ENCODE assay signal across 8 mouse cellular contexts in the genomic region with DNA sequence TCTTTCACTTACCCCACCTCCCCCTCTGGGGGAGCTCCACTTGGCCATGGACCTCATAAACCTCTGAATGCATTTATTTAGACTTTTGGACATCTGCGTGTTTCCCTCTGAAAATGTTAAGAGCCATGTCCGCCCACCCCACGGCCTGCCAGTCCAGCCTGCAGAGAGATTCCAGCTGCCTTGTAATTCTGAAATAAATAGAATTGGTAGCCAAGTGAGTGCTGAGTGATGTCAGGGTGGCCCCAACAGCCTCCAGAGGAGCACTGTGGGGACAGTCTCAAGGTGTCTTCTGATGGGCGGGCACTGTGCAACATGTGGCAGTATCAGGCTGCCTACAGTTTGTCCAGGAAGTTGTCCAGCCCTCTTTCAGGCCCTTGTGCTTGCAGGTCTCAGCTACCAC. TPM values are rescaled to one million over a fixed set of nuclear protein-coding genes. Genes with fewer than 3 reads are reported as not detected.
DNase-seq lines count a peak whose midpoint lies in the region; ATAC-seq and TF ChIP-seq lines count a peak whose summit lies in the region.
"Not testable (repeated sequence)": the region's sequence is repeated elsewhere in the genome, so short reads cannot be mapped to it uniquely, and the experiment has no call there.

No protein-coding gene starts in this region.

- H3K4me3 ChIP-seq in heart, embryonic 12.5 days; kidney, embryonic 15.5 days (replicated peaks); liver, adult 2 months (ENCODE audit: insufficient read depth, low read depth, low read length); lung, embryonic 16.5 days (ENCODE audit: low read length); stomach, postnatal 0 days (ENCODE audit: low read depth, low read length): not testable (repeated sequence)

- not testable (repeated sequence) for H3K27ac ChIP-seq in heart, embryonic 12.5 days (ENCODE audit: poor library complexity, severe bottlenecking); kidney, embryonic 15.5 days; lung, embryonic 16.5 days (ENCODE audit: low read length); stomach, postnatal 0 days (replicated peaks)
- H3K27ac ChIP-seq in liver, adult 2 months (replicated peaks; ENCODE audit: insufficient read depth, low read depth, low read length) = peak overlapping the region; percentile 63

- H3K27me3 ChIP-seq in heart, embryonic 12.5 days (replicated peaks); kidney, embryonic 15.5 days; liver, adult 2 months (ENCODE audit: control insufficient read depth, insufficient read depth, low read length); lung, embryonic 16.5 days (ENCODE audit: control insufficient read depth, insufficient read depth, low read depth, low read length); stomach, postnatal 0 days (ENCODE audit: control insufficient read depth, insufficient read depth, low read length): not testable (repeated sequence)

- peaks cover 19% of the 10 kb centered on the region for H3K9me3 ChIP-seq in heart, embryonic 12.5 days (replicated peaks)
- peaks cover 13% of the 10 kb centered on the region for H3K9me3 ChIP-seq in kidney, embryonic 15.5 days (replicated peaks)
- H3K9me3 ChIP-seq in lung, embryonic 16.5 days (ENCODE audit: control insufficient read depth, low read length); stomach, postnatal 0 days (ENCODE audit: control insufficient read depth, low read length): not testable (repeated sequence)

- TF ChIP-seq EP300 in stomach, postnatal 0 days (optimal IDR thresholded peaks at IDR 0.05) = not testable (repeated sequence)

- TF ChIP-seq POLR2A in liver, adult 2 months (IDR thresholded peaks at IDR 0.05; ENCODE audit: extremely low read depth, insufficient read depth, low read length) = not testable (repeated sequence)

- not testable (repeated sequence) for H3K79me2 ChIP-seq in liver, adult 2 months (ENCODE audit: control insufficient read depth, insufficient read depth, low read length)

- H3K4me1 ChIP-seq in heart, embryonic 12.5 days (replicated peaks); kidney, embryonic 15.5 days; lung, embryonic 16.5 days (replicated peaks; ENCODE audit: control insufficient read depth, insufficient read depth, low read length); stomach, postnatal 0 days (replicated peaks; ENCODE audit: control insufficient read depth, insufficient read depth): not testable (repeated sequence)
- H3K4me1 ChIP-seq in liver, adult 2 months (ENCODE audit: control insufficient read depth, insufficient read depth, low read length) = peaks cover 18% of the 10 kb centered on the region

- not testable (repeated sequence) for H3K4me2 ChIP-seq in heart, embryonic 12.5 days; kidney, embryonic 15.5 days; lung, embryonic 16.5 days (ENCODE audit: low read depth, low read length); stomach, postnatal 0 days (replicated peaks; ENCODE audit: low read depth)

- H3K9ac ChIP-seq in heart, embryonic 12.5 days; kidney, embryonic 15.5 days; liver, adult 2 months (ENCODE audit: low read depth, low read length); lung, embryonic 16.5 days (ENCODE audit: low read length); stomach, postnatal 0 days (ENCODE audit: low read length): not testable (repeated sequence)

- TF ChIP-seq CTCF in liver, adult 2 months (IDR thresholded peaks at IDR 0.05; ENCODE audit: low read depth, low read length); stomach, postnatal 0 days (IDR thresholded peaks at IDR 0.05; ENCODE audit: low read depth): not testable (repeated sequence)

- ATAC-seq in heart, embryonic 12.5 days (ENCODE audit: insufficient number of reproducible peaks, low FRiP score) = peak; percentile 9; the same call in 1 of the 2 replicates
- ATAC-seq in kidney, embryonic 15.5 days (replicated peaks; ENCODE audit: low FRiP score) = peak; percentile 7; the same call in 1 of the 2 replicates
- ATAC-seq in lung, embryonic 16.5 days (ENCODE audit: low read depth) = peak; percentile 10; the same call in 1 of the 2 replicates
- ATAC-seq in neutrophil, adult 5-6 weeks (ENCODE audit: extremely low read depth, insufficient number of reproducible peaks, low FRiP score, poor library complexity, severe bottlenecking) = peak; percentile 1; the same call in 1 of the 2 replicates
- ATAC-seq in stomach, postnatal 0 days (ENCODE audit: low FRiP score, low TSS enrichment) = peak; percentile 7; the same call in 1 of the 2 replicates

- WGBS in heart, embryonic 12.5 days = 90% methylated on average over 4 of the region's 4 CpGs
- WGBS in kidney, embryonic 15.5 days = 92% methylated on average over 4 of the region's 4 CpGs
- 20% methylated on average over 4 of the region's 4 CpGs for whole genome bisulfite sequencing in liver, adult 2 months
- 84% methylated on average over 4 of the region's 4 CpGs for WGBS in lung, embryonic 16.5 days
- 88% methylated on average over 4 of the region's 4 CpGs for WGBS in stomach, postnatal 0 days

- peak; percentile 91 for DNase-seq in heart, adult 11 months
- peak; percentile 75 for DNase-seq in liver, adult 2 months (ENCODE audit: extremely low read depth, low read depth, low spot score)
- peak; percentile 38 for DNase-seq in lung, postnatal 10 days
- not testable (repeated sequence) for DNase-seq in stomach, postnatal 0 days (ENCODE audit: low spot score)

- H3K36me3 ChIP-seq in heart, embryonic 12.5 days = peaks cover 13% of the 10 kb centered on the region
- H3K36me3 ChIP-seq in kidney, embryonic 15.5 days = peaks cover 15% of the 10 kb centered on the region
- not testable (repeated sequence) for H3K36me3 ChIP-seq in liver, adult 2 months (ENCODE audit: control insufficient read depth, insufficient read depth, low read length); lung, embryonic 16.5 days (ENCODE audit: control insufficient read depth, insufficient read depth, low read length); stomach, postnatal 0 days (ENCODE audit: control insufficient read depth, insufficient read depth, low read length)

RNA-seq across cellular contexts. Expression of a gene that starts 43.8 kb away (rescaled TPM):
- 12.8 and 13.8 TPM in 2 replicates for polyA plus RNA-seq in heart, embryonic 12.5 days (2016; fragmentation: Nextera tagmentation; extraction: Ambion mirVana)
- 12.9 and 15.3 TPM in 2 replicates for polyA plus RNA-seq in kidney, embryonic 15.5 days (2015; fragmentation: Nextera tagmentation; extraction: Ambion mirVana)
- 11.3 and 12.4 TPM in 2 replicates for total RNA-seq in liver, adult 2 months (2014; rRNA removed)
- polyA plus RNA-seq in liver, adult 2 months (2012; rRNA removed) = 9.9 and 12.4 TPM in 2 replicates
- polyA plus RNA-seq in lung, embryonic 16.5 days (2015; fragmentation: Nextera tagmentation; extraction: Ambion mirVana) = 13.7 and 15.8 TPM in 2 replicates
- total RNA-seq in neutrophil, adult 5-6 weeks (2017) = 60.9 and 65.4 TPM in 2 replicates
- 5.7 and 7.4 TPM in 2 replicates for polyA plus RNA-seq in stomach, postnatal 0 days (2015; fragmentation: Nextera tagmentation; extraction: Ambion mirVana)

RNA-seq across cellular contexts. Expression of a gene that starts 52.7 kb away (rescaled TPM):
- 37.4 and 39.9 TPM in 2 replicates for polyA plus RNA-seq in heart, embryonic 12.5 days (2016; fragmentation: Nextera tagmentation; extraction: Ambion mirVana)
- polyA plus RNA-seq in kidney, embryonic 15.5 days (2015; fragmentation: Nextera tagmentation; extraction: Ambion mirVana) = 51.3 and 55.3 TPM in 2 replicates
- total RNA-seq in liver, adult 2 months (2014; rRNA removed) = 14.1 and 15.2 TPM in 2 replicates
- 14.1 and 17.2 TPM in 2 replicates for polyA plus RNA-seq in liver, adult 2 months (2012; rRNA removed)
- 34.8 and 37.5 TPM in 2 replicates for polyA plus RNA-seq in lung, embryonic 16.5 days (2015; fragmentation: Nextera tagmentation; extraction: Ambion mirVana)
- 75.0 and 81.2 TPM in 2 replicates for total RNA-seq in neutrophil, adult 5-6 weeks (2017)
- 15.3 and 19.8 TPM in 2 replicates for polyA plus RNA-seq in stomach, postnatal 0 days (2015; fragmentation: Nextera tagmentation; extraction: Ambion mirVana)
